Mouse (Mus musculus) embryo, embryonic 10 days (tissue): ENCODE results near the gene Obox3.
"Not testable (repeated sequence)": the region's sequence is repeated elsewhere in the genome, so short reads cannot be mapped to it uniquely, and the experiment has no call there.

Experiments used
- DNase-seq: peaks from one replicate; pipeline ENCODE4 v3.0.0-alpha.2; 2015; ENCODE audit warnings: low spot score

Gene Obox3

DNA sequence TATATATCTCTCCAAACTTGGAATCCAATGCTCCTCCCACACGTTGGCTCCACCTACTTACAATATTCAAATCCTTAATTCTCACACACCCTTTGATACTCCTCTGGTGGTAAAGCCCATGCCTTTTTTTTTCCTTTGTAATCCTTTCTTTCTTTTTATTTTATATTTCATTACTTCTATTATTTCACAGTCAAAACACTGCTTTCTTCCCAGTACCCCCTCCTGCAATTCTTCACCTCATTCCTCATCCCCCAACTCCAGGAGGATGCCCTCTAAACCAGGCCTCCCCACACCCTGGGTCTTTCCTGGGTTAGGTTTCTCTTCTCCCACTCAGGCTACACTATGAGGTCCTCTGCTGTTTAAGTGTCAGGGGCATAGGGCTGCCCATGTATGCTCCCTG, at the start of gene Obox3:
Gene Obox3 (minus strand): TSS at position 101 of the 400 bp plus-strand sequence.
- not testable (repeated sequence) for DNase-seq

DNA sequence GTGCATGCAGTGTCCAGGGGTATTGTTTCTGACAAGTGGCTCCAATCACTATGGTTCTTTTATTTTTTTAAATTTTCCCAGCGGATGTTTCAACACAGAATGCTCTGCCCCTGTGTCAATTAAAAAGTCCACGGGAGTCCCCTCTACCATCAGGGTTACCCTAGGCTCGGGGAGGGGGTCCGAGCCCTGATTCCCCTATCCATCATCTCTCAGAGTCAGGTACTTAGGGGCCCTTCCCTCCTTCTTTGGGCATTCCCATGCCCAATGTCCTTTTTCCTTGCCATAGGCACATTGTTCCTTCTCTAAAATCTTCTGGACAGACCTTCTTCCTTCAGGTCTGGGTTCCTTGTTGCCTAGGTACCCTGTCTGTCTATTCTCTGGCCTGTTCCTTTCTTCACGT, 130.3 kb downstream of the Obox3 start:
- not testable (repeated sequence) for DNase-seq
